Mouse (Mus musculus) liver, embryonic 14.5 days (tissue): ENCODE measurements around the gene Abl1.

ENCODE experiments used
- CTCF ChIP-seq: IDR thresholded peaks from 2 replicates; pipeline ENCODE4 v1.5.1; 2016; ENCODE audit warnings: antibody characterized with exemption, low read depth, control low read depth
- EP300 ChIP-seq: IDR thresholded peaks from 2 replicates; pipeline ENCODE4 v1.6.1; 2016; ENCODE audit warnings: antibody characterized with exemption, low read depth

- TF ChIP-seq CTCF (no peak), EP300 (no peak)
Observed at GRCm38 (mm10) chr2:31689045-31689444, 869 bp downstream of the Abl1 start.
